Mouse (Mus musculus): Measurements from ENCODE around the gene Bicdl1.

DNA sequence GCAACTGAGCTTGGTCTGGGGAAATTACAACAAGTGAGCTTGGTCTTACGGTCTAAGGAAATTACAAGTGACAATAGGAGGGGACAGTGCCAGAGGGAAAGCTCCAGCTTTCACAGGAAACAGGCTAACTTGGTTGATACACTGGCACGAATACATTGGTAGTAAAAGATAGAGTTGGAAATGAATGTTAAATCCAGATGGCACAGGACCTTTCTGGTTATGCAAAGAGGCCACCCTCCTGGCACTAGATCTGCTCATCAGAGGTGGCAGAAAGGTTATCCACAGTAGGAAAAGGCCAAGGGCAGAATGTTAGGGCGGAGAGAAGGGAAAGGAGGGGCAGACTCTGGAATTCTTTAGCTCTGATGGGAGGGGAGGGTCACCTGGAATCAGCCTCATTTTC is 22.5 kb downstream of the Bicdl1 start:
- TF ChIP-seq CTCF (IDR thresholded peaks at IDR 0.05; ENCODE audit: control insufficient read depth, insufficient read depth, insufficient read length), result no peak
- no peak for TF ChIP-seq FOSL1 (IDR thresholded peaks at IDR 0.05; ENCODE audit: insufficient read depth, low read length, poor library complexity, severe bottlenecking)
- no peak for TF ChIP-seq MYOG (IDR thresholded peaks at IDR 0.05; ENCODE audit: control insufficient read depth, extremely low read depth, insufficient read length)
- no peak for TF ChIP-seq USF1 (IDR thresholded peaks at IDR 0.05; ENCODE audit: low read depth)
- TF ChIP-seq CEBPB (IDR thresholded peaks at IDR 0.05; ENCODE audit: low read depth), result no peak
- no peak for TF ChIP-seq MAX (IDR thresholded peaks at IDR 0.05)
